Mouse (Mus musculus) adrenal gland, postnatal 36 days (tissue): ENCODE measurements around the gene Tprn. TPM values are rescaled to one million over a fixed set of nuclear protein-coding genes. Genes with fewer than 3 reads are reported as not detected.

Source experiments
- DNase-seq, 2 experiments: peaks; one replicate each; pipeline ENCODE4 v3.0.0; 2021; ENCODE audit warnings: mixed read lengths in 1 of 2
- total RNA-seq, 2 experiments: library from RNA; stranded (reverse); gene quantifications; 2 replicates each; pipeline ENCODE4 v1.2.3; 2021

Tprn gene
- total RNA-seq, 2 experiments from 2014 or later = 8.7 to 9.2 TPM

DNA sequence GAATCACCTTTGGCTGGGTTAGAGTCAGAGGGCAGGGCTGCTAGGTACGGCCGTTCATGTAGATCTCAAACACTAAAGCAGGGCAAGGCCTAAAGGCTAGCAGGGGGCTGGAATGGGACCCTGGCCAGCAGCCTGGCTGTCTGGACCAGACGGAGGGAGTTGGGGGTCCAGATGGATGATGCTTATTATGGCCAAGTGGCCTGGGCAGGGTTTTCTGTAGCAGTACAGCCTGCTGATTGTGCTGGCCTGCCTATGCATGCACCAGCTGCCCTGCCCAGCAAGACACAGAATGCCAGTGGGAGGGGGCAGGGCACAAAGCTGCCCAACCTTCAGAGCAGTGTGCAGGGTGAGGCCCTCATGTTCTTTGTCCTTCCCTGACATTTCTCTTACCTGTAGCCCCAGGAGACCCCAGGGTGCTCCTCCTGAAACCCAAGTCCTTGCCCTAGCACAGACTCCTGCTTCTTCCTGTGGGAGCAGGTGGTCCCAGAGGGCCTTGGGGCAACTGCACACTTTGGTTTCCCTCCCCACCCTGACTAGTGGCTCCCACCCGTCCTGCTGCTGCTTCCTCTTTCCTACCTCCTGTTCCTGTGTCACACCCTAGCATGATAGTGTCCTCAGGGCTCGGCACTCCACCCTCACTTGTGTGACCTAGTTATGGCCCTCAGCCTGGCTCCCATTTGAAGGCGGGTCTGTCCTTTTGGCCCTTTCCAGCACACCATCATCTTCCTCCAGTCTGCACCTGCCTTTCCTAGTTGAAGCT is 3.7 kb downstream of the Tprn start:
- DNase-seq = no peak

DNA sequence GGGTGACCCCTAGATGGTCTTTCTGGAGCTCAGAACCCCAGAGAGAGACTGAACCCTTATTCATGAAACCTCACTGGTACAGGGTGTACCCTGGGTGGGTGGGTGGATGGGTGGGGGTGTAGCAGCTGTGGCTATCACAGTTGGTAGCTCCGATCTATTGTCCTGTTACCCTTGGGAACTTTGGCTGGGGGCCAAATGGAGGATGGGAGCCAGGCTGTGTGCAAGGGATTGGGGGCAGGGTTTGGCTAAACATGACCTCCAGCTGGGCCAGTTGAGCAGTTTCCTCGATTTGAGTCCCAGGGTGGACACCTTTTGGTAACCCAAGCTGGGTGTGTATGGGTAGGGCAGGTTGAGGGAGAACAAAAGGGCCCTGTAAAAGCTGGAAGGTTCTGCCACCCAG is 4.3 kb downstream of the Tprn start:
- no peak for DNase-seq

DNA sequence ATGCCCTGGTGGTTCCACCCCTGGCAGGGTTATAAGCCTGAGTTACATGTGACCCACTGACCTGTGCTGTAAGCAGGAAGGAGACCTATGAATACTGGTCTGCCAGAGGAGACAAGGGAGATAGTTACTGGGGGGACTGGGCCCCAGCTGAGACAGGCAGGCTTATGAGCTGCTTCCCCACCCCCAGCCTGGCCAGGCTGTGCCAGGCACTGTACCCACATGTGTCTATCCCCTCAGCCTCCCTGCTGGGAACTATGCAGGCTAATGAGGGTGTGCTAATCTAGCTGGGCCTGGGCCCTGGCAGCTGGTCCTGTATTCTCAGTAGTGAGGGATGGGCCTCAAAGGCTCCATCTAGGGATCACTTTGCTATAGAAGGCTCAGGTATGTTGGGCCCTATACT is 4.8 kb downstream of the Tprn start:
- no peak for DNase-seq

DNA sequence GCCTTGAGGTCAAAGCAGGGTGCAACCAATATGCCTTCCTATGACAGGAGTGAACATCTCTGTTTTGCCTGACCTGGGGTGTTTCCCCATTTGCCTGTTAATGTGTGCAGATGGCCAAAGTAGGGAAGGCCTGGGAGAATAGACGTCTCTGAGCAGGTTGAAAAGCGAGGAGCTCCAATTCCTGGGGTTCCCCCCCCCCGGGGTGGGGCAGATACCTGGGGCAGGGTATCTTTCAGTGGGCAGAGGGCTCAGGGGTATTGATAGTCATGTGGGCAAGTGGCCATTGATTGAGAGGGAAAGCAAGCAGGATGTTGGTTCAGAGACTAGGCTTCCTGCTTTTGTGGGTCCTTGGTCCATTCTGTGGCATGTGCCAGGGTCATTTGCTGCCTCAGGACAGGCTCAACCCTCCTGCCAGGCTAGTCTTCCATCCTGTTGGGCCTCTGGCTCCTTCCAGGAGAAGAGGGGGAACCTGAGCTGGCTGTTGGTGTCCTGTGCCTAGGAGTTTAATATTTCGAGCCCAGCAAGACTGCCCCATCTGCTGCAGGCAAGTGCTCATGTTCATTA is 5.4 kb downstream of the Tprn start:
- no peak for DNase-seq

DNA sequence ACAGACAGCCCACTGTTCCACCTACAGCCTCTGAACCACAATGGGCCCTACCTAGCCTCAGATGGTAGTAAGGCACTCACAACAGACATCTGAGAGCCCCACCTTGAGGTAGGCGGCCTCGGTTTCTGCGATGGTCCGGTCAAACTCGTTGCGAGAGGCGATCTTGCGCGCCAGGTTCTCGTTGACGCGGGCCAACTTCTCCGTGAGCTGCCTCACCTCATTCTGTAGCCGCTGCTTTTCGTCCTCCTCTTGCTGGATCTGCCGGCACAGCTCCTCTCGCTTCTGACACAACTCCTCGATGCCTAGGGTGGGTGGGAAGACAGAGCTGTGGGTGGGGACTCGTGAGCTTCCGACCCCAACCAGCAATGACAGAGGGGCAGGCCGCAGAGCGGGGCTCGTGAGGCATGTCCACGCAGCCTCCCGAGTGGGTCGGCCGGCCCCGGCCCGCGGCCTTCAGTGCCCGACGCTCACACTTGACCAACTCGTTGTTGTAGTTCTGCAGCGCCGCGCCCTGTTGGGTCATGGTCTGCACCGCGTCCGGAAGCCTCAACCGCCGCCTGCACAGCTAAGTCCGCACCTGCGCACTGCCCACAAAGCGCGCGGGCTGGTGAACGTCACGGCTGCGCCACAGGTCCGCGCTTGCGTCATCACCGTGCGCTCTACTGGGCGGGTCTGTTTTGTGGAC is 9.6 kb downstream of the Tprn start, which contains the start of the genes Ssna1 and Anapc2:
Gene Ssna1 (minus strand): TSS at position 612 of the 685 bp plus-strand sequence.
Gene Anapc2 (plus strand): TSS at position 652 of the 685 bp plus-strand sequence.
- DNase-seq = peak; percentile 97 to 99

DNA sequence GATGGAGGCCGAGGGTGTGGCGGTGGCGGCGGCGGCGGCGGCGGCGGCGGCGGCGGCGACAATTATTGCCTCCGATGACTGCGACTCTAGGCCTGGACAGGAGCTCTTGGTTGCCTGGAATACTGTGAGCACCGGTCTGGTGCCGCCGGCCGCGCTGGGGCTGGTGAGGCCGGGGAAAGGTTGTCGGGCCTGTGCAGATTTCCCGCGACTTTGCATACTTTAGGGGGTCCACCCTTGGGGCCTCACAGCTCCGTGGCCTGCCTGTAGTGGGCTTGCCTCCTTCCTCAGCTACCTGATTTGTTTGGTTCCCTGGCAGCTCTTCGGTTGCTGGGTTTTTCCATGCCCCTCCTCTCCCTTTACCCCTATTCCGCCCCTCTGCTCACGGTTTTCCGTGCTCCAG is 10.1 kb downstream of the Tprn start:
- DNase-seq = no peak

DNA sequence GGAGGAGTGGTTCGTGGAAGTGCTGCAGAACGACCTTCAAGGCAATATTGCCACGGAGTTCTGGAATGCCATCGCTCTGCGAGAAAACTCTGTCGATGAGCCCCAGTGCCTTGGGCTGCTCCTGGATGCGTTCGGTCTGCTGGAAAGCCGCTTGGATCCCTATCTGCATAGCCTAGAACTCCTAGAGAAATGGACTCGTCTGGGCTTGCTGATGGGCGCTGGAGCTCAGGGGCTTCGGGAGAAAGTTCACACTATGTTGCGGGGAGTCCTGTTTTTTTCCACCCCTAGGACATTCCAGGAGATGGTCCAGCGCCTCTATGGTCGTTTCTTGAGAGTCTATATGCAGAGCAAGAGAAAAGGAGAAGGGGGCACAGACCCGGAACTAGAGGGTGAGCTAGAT is 10.6 kb downstream of the Tprn start:
- no peak for DNase-seq

DNA sequence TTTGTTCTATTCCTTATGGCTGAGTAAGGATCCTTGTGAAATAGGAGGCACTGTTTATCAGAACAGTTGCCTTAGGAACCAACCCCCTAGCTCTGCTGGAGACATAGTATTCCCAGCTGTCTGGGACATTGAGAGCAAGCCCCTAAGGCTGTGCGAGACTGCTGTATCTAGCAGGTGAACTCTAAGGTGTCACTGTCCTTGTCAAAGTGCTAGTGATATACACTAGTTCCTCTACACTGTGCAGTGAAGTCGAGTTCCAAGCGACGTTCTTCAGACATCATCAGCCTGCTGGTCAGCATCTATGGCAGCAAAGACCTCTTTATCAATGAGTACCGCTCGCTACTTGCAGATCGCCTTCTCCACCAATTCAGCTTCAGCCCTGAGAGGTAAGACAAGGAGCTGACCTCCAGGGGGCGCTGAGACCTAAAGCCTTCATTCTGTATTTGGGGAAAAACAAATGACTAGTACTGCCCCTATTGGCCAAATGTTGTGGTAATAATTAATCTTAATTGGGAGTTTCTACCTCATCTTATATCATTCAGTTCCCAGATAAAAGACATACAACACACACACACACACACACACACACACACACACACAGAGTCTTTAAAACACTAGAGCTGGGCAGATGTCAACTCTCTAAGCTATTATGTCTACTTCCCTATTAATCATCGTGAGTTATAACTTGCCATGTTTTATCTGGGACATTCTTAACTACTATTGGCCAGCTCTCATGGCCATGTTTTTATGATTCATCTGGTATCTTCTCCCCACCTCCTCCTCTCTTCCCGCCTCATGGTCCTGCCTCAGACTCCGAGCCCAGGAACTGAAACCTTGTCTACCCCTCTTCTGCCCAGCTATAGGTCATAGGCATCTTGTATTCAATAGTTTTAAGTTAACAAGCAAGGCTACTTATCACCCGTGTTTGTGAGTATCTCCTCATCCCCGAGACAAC is 16.8 kb downstream of the Tprn start:
- peak; percentile 84 to 88 for DNase-seq

DNA sequence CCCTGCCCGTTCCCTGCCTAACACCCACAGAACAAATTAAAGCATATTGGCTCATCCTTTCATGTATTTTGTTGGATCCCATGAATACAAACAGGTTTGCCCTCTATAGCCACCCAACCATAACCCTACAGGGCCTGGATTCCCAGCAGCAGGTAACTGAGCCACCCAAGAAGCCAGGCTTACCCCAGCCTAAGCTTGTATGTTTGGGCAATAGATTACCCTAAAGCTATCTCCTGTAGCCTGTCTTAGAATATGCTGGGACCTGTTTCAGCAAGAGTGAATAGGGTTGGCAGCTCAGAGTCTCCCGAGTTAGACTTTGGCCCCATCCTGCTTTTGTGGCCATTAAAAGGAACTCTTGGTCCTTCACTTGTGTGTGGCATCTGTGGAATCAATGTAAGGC is 23.1 kb downstream of the Tprn start:
- DNase-seq = no peak

DNA sequence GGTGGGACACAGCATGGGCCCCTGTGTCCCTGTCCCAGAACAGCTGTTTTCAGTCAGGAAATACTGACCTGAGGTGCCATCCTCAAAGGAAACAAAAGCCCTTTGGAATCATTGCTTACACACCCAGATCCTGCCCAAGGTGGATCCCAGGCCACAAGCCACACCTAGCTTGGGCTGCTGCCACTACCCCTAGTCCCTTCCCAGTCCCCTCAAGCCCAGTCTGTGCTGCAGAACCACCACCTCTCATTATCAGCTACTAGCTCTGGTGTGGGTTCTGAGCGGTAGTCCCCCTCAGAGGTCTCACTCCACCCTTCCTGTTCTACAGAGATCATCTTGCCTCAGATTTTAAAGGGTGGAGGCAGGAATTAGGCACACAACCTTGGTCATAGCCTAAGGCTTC is 23.9 kb downstream of the Tprn start:
- DNase-seq = no peak

DNA sequence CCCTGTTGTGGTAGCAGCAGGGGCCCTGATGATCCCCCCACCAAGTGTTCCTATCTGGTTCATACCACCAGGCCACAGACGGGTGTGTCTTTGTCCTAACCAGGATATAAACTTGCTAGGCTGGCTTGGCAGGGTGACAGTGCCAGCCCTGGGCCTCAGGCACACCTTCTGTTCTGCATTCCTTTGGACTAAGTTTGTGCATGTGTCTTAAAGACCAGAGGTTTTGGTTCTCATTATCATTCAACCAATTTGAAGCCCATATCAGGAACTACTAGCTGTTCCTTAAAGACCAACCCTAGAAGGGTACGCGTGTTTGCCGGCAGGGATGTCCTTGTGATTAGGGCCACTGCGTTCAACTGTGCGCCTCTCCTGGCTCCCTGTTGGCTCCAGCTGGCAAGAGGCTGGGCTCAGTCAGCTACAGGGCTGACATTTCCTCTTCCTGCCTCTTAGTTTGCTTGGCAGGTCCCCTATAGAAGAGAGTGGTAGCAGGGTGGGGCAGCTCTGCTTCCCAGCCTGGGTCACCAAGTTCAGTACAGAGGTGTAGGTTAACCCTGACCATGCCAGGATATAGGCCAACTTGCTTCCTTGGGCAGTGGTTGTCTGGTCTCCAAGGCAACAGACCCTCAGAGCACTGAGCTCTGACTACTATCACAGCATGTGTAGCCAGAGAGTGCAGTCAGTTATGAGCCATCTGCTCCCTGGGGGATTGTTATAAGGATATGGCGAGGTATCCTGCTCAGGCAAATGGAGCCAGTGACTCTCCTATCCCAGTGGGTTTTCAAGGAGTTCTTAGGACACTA is 24.6 kb downstream of the Tprn start:
- no peak for DNase-seq

DNA sequence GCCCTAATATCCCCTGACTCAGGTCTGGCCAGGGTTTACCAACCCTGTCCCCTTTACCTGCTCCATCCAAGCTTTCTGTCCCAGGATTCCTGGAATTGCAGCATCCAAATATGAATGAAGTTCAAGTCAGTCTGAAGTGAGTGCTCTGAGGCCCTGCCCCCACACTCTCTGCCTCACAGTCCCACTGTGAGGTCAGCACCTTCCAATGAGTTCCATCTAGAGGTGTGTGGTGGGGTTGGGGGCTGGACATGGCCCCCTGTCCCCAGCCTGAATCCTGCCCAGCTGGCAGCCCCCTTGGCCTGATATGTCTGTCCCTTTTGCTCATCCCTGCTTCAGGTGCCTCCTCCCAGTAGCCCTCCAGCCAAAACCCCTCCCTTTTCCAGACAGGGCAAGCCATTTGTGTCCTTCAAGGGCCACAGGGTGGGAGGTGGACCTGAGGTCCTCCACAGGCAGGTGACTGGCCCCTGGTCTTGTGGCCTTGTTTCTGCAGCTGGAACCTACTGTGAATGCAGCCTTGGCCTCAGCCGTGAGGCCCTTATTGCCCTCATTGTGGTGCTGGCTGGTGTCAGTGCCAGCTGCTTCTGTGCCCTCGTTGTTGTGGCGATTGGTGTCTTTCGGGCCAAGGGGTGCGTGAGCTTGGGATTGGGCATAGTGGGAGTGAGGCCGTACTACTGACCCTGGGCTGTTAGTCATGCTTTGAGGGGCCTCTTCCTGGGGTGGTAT is 25.7 kb downstream of the Tprn start, which contains the start of gene Tmem210:
Gene Tmem210 (plus strand): TSS at position 219 of the 723 bp plus-strand sequence.
- no peak for DNase-seq

DNA sequence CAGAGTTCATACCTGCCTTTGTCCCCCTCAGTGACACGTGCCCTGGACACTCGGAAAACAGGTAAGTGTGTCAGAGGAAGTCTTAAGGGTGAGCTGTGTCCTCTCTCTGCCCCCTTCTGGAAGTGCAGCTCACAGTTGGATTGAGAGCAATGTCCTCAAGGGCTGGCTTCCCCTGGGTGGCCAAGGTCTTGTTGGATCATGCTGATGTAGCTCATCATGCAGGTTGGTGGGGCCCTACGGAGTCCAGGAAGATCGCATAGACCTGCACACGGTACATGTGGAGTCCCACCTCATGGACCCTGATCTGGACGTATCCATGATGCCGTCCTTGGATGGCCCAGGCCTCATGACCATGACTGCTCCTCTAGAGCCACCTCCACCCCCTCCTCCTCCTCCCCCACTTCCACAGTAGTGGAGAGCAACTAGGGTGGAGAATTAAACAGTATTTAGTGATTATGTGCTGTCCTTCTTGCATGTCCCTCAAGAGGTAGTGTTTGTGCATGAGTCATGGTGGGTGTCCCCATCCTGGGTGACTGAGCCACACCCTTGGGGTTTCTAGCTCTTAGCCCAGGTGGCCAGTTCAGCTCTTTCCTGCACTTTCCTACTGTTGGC is 26.4 kb downstream of the Tprn start:
- no peak for DNase-seq

DNA sequence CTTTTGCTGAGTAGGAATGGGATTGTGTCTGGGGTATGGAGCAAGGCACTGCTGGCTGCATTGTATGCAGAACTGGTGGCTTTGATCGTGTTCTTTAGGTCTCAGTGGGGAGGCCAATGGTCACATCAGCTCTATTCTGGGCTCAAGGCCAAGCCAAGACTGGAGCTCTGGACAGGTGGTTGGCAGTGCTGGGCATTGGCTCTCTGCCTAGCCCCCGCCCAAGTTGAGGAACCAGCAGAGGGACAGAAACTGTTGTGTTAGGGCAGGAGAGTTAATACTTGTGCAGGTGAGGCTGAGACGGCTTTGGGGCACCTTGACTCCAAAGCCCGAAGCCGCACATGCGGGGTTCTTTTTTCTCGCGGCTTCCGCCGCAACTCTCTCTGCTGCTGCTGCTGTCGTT is 27.2 kb downstream of the Tprn start, which contains the start of gene Lrrc26:
Gene Lrrc26 (plus strand): TSS at position 265 of the 400 bp plus-strand sequence.
- peak in 1 of 2 experiments; percentile 37 for DNase-seq

DNA sequence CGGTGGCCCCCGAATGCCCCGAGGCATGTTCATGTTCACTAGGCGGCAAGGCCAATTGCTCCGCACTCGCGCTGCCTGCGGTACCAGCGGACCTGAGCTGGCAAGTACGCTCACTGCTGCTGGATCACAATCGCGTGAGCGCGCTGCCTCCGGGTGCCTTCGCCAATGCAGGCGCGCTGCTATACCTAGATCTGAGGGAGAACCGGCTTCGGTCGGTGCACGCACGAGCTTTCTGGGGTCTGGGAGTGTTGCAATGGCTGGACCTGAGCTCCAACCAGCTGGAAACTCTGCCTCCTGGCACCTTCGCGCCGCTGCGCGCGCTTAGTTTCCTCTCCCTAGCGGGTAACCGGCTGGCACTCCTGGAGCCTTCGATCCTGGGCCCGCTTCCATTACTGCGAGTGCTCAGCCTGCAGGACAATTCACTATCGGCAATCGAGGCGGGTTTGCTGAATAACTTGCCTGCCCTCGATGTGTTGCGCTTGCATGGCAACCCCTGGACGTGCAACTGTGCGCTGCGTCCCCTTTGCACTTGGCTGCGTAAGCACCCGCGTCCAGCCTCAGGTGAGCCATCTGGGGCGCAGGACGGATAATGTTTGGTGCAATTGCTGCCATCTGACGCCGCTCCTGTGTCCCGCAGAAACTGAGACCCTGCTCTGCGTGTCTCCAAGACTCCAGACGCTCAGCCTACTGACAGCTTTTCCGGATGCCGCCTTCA is 27.8 kb downstream of the Tprn start:
- DNase-seq = peak; percentile 33 to 44

DNA sequence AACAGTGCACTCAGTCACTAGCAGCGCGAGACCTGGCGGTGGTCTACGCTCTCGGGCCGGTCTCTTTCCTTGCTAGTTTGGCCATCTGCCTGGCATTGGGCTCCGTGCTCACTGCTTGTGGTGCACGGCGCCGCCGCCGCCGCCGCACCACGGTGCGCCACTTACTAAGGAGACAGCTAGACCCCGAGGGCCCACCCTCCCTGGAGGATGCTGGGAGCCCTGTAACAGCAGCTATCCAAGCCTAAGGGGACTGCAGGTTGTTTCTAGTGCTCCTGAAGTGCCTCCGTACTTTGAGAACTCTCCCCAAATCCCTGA is 28.4 kb downstream of the Tprn start:
- no peak for DNase-seq

DNA sequence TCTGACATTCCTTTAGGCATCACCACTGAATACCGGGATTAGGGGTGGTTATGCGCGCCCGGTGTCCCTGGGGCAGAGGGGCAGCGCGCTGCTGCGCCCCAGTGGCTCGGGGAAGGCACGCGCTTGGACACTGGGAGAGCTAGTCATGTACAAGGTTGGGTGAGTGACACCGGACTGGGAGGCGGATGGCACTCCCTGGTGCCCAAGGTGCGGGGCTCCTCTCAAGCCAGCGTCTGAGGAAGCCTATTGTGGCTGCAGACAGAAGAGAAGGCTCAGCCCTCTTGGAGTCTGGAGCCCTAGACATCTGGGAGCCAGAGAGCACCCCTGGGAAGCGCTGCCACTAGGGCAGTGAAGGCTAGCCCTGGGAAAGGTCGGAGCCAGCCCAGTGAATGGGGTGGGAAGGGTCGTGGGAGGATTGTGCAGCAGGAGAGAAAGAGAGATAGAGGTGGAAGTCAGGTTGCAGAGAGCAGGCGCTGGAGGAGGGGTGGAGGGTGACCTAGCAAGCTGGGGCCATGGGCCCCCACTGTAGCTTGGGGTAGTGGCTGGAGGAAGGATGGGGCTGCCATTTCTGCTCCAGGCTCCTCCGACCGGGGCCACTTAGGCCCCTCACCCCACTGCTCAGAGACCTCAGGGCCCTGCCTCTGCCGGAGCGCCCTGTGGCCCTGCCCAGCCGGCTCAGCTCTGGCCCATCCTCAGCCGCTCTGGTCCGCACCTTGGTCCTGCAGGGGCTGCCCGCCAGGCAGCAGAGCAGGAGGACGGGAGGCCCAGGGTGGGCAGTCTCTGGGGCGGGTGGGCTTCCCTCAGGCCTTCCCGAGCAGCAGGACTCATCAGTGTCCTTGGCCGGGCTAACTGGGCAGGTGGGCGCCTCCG is 29.0 kb downstream of the Tprn start:
- peak in 1 of 2 experiments; percentile 28 for DNase-seq

DNA sequence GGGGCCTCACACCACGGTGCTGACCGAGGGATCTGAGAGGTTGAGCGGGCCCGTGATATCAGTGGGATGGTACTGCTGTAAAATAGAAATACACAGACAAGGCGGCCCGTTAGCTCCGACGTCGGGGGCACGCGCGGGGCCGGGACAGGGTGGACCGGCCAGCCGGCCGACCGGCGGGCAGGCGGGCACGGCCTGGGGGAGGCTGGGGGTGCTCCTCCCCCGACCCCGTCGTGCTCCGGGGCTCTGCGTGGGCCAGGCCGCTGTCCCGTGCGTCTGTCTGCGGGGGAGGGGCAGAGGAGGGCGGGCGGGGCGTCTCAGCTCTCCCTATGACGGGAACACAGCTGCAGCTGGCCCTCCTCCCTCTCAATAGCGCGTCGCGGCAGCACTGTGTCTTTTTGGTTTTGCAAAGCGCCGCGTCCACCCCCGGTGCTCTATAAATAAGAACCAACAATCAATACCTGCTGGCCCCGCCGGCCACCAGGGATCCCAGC is 29.7 kb downstream of the Tprn start:
- peak in 1 of 2 experiments; percentile 38 for DNase-seq
